Mouse (Mus musculus): ENCODE measurements around the gene Ccdc33. TPM values are rescaled to one million over a fixed set of nuclear protein-coding genes. Genes with fewer than 3 reads are reported as not detected.

The Ccdc33 gene
- total and polyA plus RNA-seq, 3 experiments = 0.21 to 0.84 (median 0.34) TPM

DNA sequence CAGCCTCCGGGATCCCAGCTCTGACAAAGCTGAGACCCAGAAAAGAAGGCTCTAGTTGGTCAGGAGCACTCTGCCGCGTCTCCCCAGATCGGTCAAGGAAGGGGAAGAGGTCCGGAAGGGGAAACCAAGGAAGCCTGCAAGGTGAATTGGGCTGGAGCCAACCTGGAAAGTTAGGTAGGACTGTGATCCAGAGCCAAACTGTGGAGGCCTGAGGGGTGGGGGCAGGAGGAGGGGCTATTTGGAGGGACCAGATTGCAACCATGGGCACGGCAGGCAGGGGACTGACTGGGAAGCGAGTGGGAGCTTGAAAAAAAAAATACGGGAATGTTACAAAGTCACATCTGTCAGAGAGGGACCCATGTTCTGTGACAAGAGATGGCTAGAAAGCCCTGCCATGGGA lies 10.9 kb upstream of the Ccdc33 start:
- no peak for DNase-seq

DNA sequence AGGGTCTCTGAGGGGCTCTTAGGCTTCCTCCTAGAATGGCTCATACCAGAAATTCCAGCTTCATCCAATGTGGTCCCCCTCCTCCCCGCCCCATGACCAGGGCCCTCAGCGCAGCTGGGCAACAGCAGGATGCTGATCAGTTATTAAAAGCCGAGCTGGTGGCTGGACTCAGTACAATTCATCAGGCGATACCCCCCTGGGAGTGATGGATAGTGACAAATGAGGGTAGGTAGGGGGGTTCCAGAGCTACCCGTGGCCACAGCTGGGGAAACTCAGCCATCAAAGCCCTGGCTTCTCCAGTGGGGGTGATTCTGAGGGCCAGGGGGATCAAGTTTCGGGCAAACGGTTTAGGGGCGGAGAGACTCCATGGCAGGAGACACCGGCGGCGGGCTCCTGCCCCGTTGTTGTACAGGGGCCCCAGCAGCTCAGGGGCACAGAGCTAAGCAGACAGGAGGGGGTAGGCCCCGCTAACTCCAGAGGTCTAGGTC lies 10.3 kb upstream of the Ccdc33 start:
- DNase-seq = no peak

GRCm38 (mm10) chr9:58125811-58126210 lies 7.2 kb upstream of the Ccdc33 start:
- DNase-seq = no peak

DNA sequence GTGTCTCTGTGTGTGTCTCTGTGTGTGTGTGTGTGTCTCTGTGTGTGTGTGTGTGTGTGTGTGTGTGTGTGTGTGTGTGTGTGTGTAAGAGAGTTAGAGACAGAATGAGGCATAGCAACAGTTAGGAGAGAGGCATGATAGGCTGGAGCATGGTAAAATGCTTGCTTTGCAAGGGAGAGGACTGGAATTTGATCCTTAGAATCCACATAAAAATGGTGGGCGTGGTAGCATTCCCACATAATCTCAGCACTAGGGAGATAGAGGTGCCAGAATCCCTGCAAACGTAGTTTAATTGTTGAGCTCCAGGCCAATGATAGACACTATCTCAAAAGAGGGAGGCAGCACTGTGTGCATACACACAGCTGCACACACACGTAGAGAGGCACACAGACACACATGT lies 6.5 kb upstream of the Ccdc33 start:
- DNase-seq = no peak

DNA sequence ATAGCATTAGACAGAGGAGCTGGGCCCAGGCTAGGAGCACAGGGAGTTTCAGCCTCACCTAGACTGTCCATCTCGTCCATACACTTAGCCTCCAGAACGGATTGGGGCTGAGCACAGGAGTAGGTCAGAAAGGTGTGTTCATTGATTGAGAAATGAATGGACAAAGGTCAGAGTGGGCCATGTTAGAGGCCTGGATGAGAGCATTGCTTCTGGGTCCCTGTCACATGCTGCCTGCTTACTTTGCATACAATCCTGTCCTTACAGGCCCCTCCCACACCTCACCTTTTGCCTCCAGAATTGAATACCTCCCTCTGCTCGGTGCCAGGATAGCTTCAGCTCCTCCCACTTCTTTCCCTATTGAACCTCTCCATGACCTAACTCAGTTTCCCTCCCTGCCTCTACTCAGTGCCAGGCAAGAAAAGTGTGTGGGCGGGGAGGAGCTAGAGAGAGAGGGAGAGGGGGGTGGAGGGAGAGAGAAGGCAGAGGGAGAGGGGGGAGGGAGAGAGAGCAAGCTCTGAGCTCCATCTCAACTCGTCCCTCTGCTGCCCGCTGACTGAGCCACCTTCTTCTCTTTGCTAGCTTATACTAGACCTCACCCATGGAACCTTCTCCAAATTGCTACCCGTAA lies 2.5 kb downstream of the Ccdc33 start:
- DNase-seq = no peak

- DNase-seq = no peak
Observed at GRCm38 (mm10) chr9:58115297-58115925, 3.2 kb downstream of the Ccdc33 start.

- DNase-seq = no peak
Observed at GRCm38 (mm10) chr9:58114019-58114418, 4.6 kb downstream of the Ccdc33 start.

GRCm38 (mm10) chr9:58113279-58113884 lies 5.2 kb downstream of the Ccdc33 start:
- no peak for DNase-seq

DNA sequence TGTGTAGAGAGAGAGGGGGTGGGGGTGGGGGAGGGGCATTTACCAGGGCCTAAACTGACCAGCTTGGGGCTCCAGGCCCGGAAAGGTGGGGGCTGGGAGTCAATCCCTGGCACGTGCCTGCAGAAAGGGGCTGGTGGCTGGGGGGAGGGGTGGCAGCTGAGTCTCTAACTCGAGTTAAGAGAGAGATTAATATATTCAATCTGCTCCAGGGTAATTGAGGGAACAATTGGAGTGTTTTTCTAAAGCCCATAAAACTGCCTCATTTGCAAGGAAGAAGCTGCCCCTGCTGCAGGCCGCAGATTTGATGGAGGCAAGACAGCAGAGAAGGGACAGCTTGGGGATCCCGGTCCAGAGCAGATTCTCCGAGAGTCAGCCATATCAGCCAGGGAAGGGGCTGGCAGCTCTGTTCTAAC lies 5.8 kb downstream of the Ccdc33 start:
- DNase-seq = no peak

GRCm38 (mm10) chr9:58112321-58112751 lies 6.3 kb downstream of the Ccdc33 start:
- DNase-seq = no peak

GRCm38 (mm10) chr9:58111431-58111830 lies 7.2 kb downstream of the Ccdc33 start:
- peak; percentile 71 for DNase-seq

GRCm38 (mm10) chr9:58110787-58111186 lies 7.8 kb downstream of the Ccdc33 start:
- no peak for DNase-seq

- no peak for DNase-seq
Observed at GRCm38 (mm10) chr9:58107494-58107893, 11.1 kb downstream of the Ccdc33 start.

GRCm38 (mm10) chr9:58105595-58106169 lies 12.9 kb downstream of the Ccdc33 start:
- peak; percentile 77 for DNase-seq

DNA sequence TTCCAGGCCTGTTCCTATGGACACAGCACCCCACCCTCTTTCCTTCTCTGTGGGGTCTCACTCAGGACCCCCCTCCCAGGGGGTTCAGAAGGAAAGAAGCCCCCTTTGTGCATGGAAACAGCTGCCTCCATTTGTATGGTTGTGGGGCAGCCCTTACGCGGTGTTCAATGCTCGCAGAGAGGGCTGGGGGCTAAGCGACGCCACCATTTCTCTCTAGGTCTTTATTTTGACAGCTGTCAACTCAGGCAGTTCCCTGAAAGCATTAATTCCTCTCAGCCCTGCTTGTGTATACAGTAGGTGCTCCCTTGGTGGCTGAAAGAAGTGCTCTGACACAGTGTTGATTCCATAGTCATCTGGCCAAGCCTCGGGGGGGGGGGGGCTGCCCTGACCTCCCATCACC lies 15.0 kb downstream of the Ccdc33 start:
- DNase-seq = no peak

DNA sequence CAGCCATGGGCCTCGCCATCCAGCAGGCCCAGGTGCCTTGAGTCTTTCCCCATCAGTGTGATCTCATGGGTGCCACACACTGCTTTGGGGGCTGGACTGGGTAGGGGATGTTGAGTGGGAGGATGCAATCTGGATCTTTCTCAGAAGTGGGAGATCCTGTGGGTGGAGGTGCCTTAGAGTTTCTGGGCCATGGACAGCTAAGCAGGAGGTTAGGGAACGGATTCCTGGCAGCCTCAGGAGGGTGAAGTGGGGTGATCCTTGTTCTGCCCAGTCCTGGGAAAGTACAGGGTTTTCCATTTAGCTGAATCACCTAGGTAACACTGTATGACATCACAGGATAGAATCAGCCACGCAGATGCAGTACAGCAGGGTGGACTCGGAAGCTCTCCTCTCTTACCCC lies 16.6 kb downstream of the Ccdc33 start:
- DNase-seq = no peak

- DNase-seq = peak; percentile 56
Observed at GRCm38 (mm10) chr9:58099836-58100565, 18.6 kb downstream of the Ccdc33 start.

- DNase-seq = no peak
Observed at GRCm38 (mm10) chr9:58096629-58097301, 21.9 kb downstream of the Ccdc33 start.

GRCm38 (mm10) chr9:58095977-58096376 lies 22.6 kb downstream of the Ccdc33 start:
- DNase-seq = no peak

- no peak for DNase-seq
Observed at GRCm38 (mm10) chr9:58093776-58094175, 24.8 kb downstream of the Ccdc33 start.

GRCm38 (mm10) chr9:58092581-58093269 lies 25.9 kb downstream of the Ccdc33 start:
- DNase-seq = peak; percentile 88
